Mouse (Mus musculus) cerebellum, adult 11 months (tissue): ENCODE data around the gene Nepro.
A peak's percentile ranks its signal among the peaks of the same experiment; 100 is the strongest.

Experiments
- DNase-seq: peaks from one replicate; pipeline ENCODE4 v3.0.0; 2022

Nepro gene

GRCm38 (mm10) chr16:44724083-44724787, at the start of gene Nepro:
Gene Nepro (plus strand): TSS chr16:44724301.
- DNase-seq, result peak; percentile 93

GRCm38 (mm10) chr16:44676357-44676756, 47.7 kb upstream of the Nepro start:
- DNase-seq, result no peak

GRCm38 (mm10) chr16:44679082-44679481, 45.0 kb upstream of the Nepro start:
- no peak for DNase-seq

GRCm38 (mm10) chr16:44679503-44679971, 44.6 kb upstream of the Nepro start:
- no peak for DNase-seq

GRCm38 (mm10) chr16:44680756-44681498, 43.2 kb upstream of the Nepro start:
- no peak for DNase-seq

- no peak for DNase-seq
Observed at GRCm38 (mm10) chr16:44684646-44685045, 39.5 kb upstream of the Nepro start.

GRCm38 (mm10) chr16:44685401-44685800, 38.7 kb upstream of the Nepro start:
- no peak for DNase-seq

GRCm38 (mm10) chr16:44686991-44687718, 36.9 kb upstream of the Nepro start:
- no peak for DNase-seq

GRCm38 (mm10) chr16:44687719-44688420, 36.2 kb upstream of the Nepro start:
- no peak for DNase-seq

GRCm38 (mm10) chr16:44688507-44688906, 35.6 kb upstream of the Nepro start:
- no peak for DNase-seq

GRCm38 (mm10) chr16:44690501-44690900, 33.6 kb upstream of the Nepro start:
- DNase-seq, result no peak

GRCm38 (mm10) chr16:44691066-44691465, 33.0 kb upstream of the Nepro start:
- no peak for DNase-seq

- peak; percentile 50 for DNase-seq
Observed at GRCm38 (mm10) chr16:44691561-44692141, 32.5 kb upstream of the Nepro start.

- DNase-seq, result no peak
Observed at GRCm38 (mm10) chr16:44692541-44692940, 31.6 kb upstream of the Nepro start.

- no peak for DNase-seq
Observed at GRCm38 (mm10) chr16:44693695-44694094, 30.4 kb upstream of the Nepro start.

- no peak for DNase-seq
Observed at GRCm38 (mm10) chr16:44695214-44695858, 28.8 kb upstream of the Nepro start.

- DNase-seq, result no peak
Observed at GRCm38 (mm10) chr16:44695859-44696620, 28.1 kb upstream of the Nepro start.

- no peak for DNase-seq
Observed at GRCm38 (mm10) chr16:44697473-44698205, 26.5 kb upstream of the Nepro start.

- no peak for DNase-seq
Observed at GRCm38 (mm10) chr16:44701155-44701554, 22.9 kb upstream of the Nepro start.

- DNase-seq, result no peak
Observed at GRCm38 (mm10) chr16:44702272-44702671, 21.8 kb upstream of the Nepro start.
